Mouse (Mus musculus) megakaryocyte, embryonic 14.5 days (primary cell): ENCODE results near the gene Ccdc87. TPM values are rescaled to one million over a fixed set of nuclear protein-coding genes. Genes with fewer than 3 reads are reported as not detected.

Experiments
- H3K27me3 ChIP-seq: replicated peaks from 2 replicates; pipeline ENCODE3; 2012; ENCODE audit warnings: inconsistent platforms
- H3K36me3 ChIP-seq: replicated peaks from 2 replicates; pipeline ENCODE3; 2012; ENCODE audit warnings: low read length, inconsistent platforms, mixed read lengths
- H3K4me1 ChIP-seq: 2 replicates; pipeline ENCODE4 v1.6.1; 2012; ENCODE audit warnings: inconsistent platforms
- H3K4me3 ChIP-seq: replicated peaks from 2 replicates; pipeline ENCODE3; 2012; ENCODE audit warnings: moderate library complexity, mild to moderate bottlenecking, inconsistent platforms
- H3K9me3 ChIP-seq: 2 replicates; pipeline ENCODE4 v1.6.1; 2012; ENCODE audit warnings: inconsistent platforms
- FLI1 ChIP-seq: IDR thresholded peaks from 2 replicates; pipeline ENCODE4 v1.6.1; 2012; ENCODE audit warnings: low read length, inconsistent platforms, mixed read lengths
- GATA1 ChIP-seq: IDR thresholded peaks from 3 replicates; pipeline ENCODE4 v1.6.1; 2012; ENCODE audit warnings: mixed read lengths, low read length, inconsistent platforms, borderline replicate concordance
- polyA plus RNA-seq: library from polyadenylated mRNA; stranded (reverse); fragments of >175 nt; gene quantifications from 2 replicates; pipeline ENCODE4 v1.2.3, GENCODE M21; 2012; ENCODE audit warnings: low replicate concordance; ENCODE audit not compliant: insufficient read depth

Gene Ccdc87
- polyA plus RNA-seq, 1 experiment, result not detected

DNA sequence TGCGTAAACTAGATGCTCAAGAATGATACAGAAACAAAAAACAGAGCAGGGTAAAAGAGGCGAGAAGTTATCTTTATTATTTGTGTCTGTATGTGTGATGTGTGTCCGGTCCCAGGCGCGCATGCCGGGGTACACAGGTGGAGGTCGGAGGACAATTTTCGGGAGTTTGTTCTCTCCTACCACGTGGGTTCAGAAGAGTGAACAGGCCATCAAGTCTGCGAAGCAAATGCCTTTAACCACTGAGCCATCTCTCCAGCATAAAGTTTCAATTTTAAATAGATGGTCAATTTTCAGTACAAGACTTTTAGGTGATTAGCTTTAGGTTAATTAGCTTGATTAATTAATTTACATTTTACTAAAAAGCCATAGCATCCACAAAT is 40.1 kb downstream of the Ccdc87 start:
- no peaks in the 10 kb centered on the region for H3K9me3 ChIP-seq
- peak overlapping the region; percentile 99 for H3K4me3 ChIP-seq
- no peak for TF ChIP-seq FLI1
- TF ChIP-seq GATA1, result no peak
- H3K36me3 ChIP-seq, result peaks cover 45% of the 10 kb centered on the region
- H3K4me1 ChIP-seq, result peaks cover 54% of the 10 kb centered on the region
- peaks cover 18% of the 10 kb centered on the region for H3K27me3 ChIP-seq

DNA sequence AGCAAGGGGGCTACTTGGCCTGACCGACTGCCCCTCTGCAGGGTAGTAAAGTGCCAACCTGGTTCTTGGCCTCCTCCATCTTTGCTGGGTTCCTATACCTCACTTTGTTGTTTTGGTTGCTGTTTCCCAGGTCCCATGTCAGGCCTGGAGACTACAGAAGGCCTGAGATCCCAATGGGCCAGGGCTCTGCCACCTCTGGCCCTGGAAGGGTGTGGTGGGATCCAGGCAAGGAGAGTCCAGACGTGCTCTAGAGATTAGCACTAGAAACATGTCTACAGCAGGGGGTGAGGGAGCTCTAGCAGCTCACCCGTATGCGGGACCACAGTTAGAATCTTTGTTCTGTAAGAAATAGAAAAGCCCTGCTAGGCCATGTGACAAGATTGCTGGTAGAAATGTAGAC is 44.8 kb downstream of the Ccdc87 start:
- Histone ChIP-seq H3K4me1 (peaks cover 32% of the 10 kb centered on the region), H3K36me3 (peaks cover 51% of the 10 kb centered on the region), H3K4me3 (no peak overlapping the region), H3K9me3 (no peaks in the 10 kb centered on the region), H3K27me3 (peaks cover 5% of the 10 kb centered on the region)
- TF ChIP-seq GATA1, result no peak
- TF ChIP-seq FLI1, result no peak

DNA sequence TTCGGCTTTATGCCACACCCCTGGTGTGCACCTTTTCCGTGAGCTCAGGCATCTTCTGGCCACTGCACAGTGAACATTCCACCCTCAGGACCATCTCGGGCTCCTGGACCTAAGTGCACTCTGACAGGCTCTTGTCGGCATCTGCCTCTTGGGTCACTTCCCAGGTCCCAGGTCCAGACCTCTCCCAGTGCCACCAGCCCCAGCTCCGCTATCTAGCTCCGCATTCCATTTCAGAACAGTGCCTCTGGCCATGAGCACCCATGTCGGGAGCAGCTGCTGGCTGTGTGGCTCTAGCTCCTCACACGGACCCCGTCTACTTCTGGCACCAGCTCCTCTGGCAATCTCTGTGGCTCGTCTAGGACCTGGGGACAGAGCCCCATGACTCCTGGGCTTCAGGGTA is 50.6 kb downstream of the Ccdc87 start:
- Histone ChIP-seq H3K36me3 (peaks cover 4% of the 10 kb centered on the region), H3K4me1 (peaks cover 18% of the 10 kb centered on the region)
- no peak for TF ChIP-seq GATA1
- no peak for TF ChIP-seq FLI1

DNA sequence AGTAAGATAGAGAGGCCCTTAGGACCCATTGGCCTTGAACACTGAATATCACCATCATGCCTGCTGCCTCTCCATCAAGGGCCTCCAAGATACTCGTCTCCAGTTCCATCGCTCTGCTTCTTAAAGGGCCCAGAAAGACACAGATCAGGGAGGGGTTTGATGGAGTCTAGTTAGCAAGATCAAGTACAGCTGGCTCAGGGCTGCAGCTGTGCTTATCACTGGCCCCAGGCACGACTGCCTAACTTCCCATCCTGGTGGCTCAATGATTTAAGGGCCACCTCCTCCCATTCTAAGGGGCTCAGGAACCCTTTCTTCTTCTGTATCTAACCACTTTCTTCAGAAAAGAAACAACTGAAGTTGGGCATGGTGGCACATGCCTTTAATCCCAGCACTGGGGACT is 52.6 kb downstream of the Ccdc87 start:
- Histone ChIP-seq H3K9me3 (no peaks in the 10 kb centered on the region), H3K4me3 (no peak overlapping the region), H3K27me3 (peaks cover 57% of the 10 kb centered on the region), H3K36me3 (no peaks in the 10 kb centered on the region), H3K4me1 (peaks cover 18% of the 10 kb centered on the region)
- no peak for TF ChIP-seq FLI1
- no peak for TF ChIP-seq GATA1

More for the DNA sequence above, 50.6 kb downstream of the Ccdc87 start:
- H3K9me3 ChIP-seq, result no peaks in the 10 kb centered on the region
- H3K4me3 ChIP-seq, result no peak overlapping the region
- peaks cover 48% of the 10 kb centered on the region for H3K27me3 ChIP-seq

Other genes starting within 250 kb of the Ccdc87 start
- 2.4 and 4.7 TPM in 2 replicates for gene Lrfn4, start 223.7 kb upstream of the Ccdc87 start, polyA plus RNA-seq
- gene Rce1, start 213.7 kb upstream of the Ccdc87 start, polyA plus RNA-seq, result 17.9 and 27.3 TPM in 2 replicates
- 16.2 TPM in 1 of 2 replicates, not detected in the other for gene Gm960, start 140.7 kb upstream of the Ccdc87 start, polyA plus RNA-seq
- 0.39 TPM in 1 of 2 replicates, not detected in the other for gene Sptbn2, start 128.2 kb upstream of the Ccdc87 start, polyA plus RNA-seq
- 0.94 and 2.1 TPM in 2 replicates for gene Rbm4b, start 82.9 kb upstream of the Ccdc87 start, polyA plus RNA-seq
- 11.4 and 20.1 TPM in 2 replicates for gene Rbm4, start 45.5 kb upstream of the Ccdc87 start, polyA plus RNA-seq
- gene Gm21992, start 27.8 kb upstream of the Ccdc87 start, polyA plus RNA-seq, result 4.9 TPM in 1 of 2 replicates, not detected in the other
- gene Rbm14, start 27.7 kb upstream of the Ccdc87 start, polyA plus RNA-seq, result 15.3 and 27.4 TPM in 2 replicates
- gene Ccs, start within 50 bp of the Ccdc87 start, polyA plus RNA-seq, result 108 and 160 TPM in 2 replicates
- 7.3 TPM in 1 of 2 replicates, not detected in the other for gene Ctsf, start 15.8 kb downstream of the Ccdc87 start, polyA plus RNA-seq
- 0.06 TPM in 1 of 2 replicates, not detected in the other for gene Actn3, start 38.5 kb downstream of the Ccdc87 start, polyA plus RNA-seq
- gene Zdhhc24, start 39.3 kb downstream of the Ccdc87 start, polyA plus RNA-seq, result 1.7 and 9.4 TPM in 2 replicates
- 0.62 TPM in 1 of 2 replicates, not detected in the other for gene Bbs1, start 67.3 kb downstream of the Ccdc87 start, polyA plus RNA-seq
- gene Dpp3, start 88.9 kb downstream of the Ccdc87 start, polyA plus RNA-seq, result 67.2 and 71.4 TPM in 2 replicates
- 0.10 TPM in 1 of 2 replicates, not detected in the other for gene Peli3, start 103.8 kb downstream of the Ccdc87 start, polyA plus RNA-seq
- 7.2 and 45.3 TPM in 2 replicates for gene Mrpl11, start 122.8 kb downstream of the Ccdc87 start, polyA plus RNA-seq
- gene Npas4, start 150.9 kb downstream of the Ccdc87 start, polyA plus RNA-seq, result 1.1 TPM in 2 replicates
- gene Slc29a2, start 184.5 kb downstream of the Ccdc87 start, polyA plus RNA-seq, result 0.58 and 0.94 TPM in 2 replicates
- 1.3 and 2.0 TPM in 2 replicates for gene B4gat1, start 199.5 kb downstream of the Ccdc87 start, polyA plus RNA-seq
- gene AC124502.3, start 199.5 kb downstream of the Ccdc87 start, polyA plus RNA-seq, result not detected in 2 replicates
- 82.3 and 110 TPM in 2 replicates for gene Brms1, start 202.0 kb downstream of the Ccdc87 start, polyA plus RNA-seq
- 0.47 TPM in 1 of 2 replicates, not detected in the other for gene Rin1, start 211.1 kb downstream of the Ccdc87 start, polyA plus RNA-seq
- 0.74 and 1.3 TPM in 2 replicates for gene Cd248, start 228.7 kb downstream of the Ccdc87 start, polyA plus RNA-seq
- 0.32 TPM in 1 of 2 replicates, not detected in the other for gene Tmem151a, start 246.2 kb downstream of the Ccdc87 start, polyA plus RNA-seq
- gene Yif1a, start 249.2 kb downstream of the Ccdc87 start, polyA plus RNA-seq, result 24.4 and 25.6 TPM in 2 replicates